ENCODE assay signal across 11 mouse cellular contexts in the genomic region with DNA sequence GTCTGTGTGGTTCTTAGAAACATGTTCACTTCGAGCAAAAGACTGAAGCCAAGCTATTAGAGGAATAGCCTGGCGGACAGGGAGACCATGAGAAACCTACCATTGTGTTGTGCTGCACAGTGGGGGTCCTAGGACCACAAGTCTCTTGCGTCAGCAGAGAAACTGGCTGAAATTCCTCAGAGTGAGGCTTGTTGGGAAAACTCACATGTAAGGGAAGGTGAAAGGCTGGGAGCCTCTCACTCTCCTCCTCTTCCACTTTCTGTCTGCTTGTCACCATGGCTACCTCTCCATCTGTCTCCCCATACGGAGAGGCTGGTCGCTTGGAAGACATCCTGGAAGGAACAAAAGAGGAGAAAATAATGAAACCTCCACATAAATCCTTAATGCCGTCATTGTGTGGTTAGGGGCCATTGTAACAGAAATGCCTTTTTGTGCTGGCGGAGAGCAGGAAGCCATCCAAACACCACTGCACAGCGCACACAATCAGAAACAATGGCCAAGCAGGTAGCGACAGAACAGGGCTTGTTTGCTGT.
DNase-seq lines count a peak whose midpoint lies in the region; ATAC-seq lines count a peak whose summit lies in the region.
"Had no signal": no experiment of that assay in that cellular context is flagged by ENCODE, and none has a peak within 500 bp of the region (broad histone marks: within the 10 kb centered on the region; RNA-seq: fewer than 3 reads in every experiment).

No protein-coding gene starts in this region.

- peaks cover 42% of the 10 kb centered on the region for H3K4me1 ChIP-seq in forebrain, embryonic 15.5 days

- H3K9me3 ChIP-seq in forebrain, embryonic 15.5 days: no peaks in the 10 kb centered on the region

- H3K4me2 ChIP-seq in forebrain, embryonic 15.5 days (replicated peaks): peak overlapping the region; percentile 2

- DNase-seq in frontal cortex, postnatal 36 days (ENCODE audit: low spot score in 2 of 2): peak; percentile 50 to 62
- no peak for DNase-seq in frontal cortex, postnatal 14 days (ENCODE audit: low spot score in 2 of 2)
- peak; percentile 38 to 61 for DNase-seq in left cerebral cortex, adult 18-20 months (ENCODE audit: low spot score in 2 of 2)
- DNase-seq in retina, postnatal 1 day: peak; percentile 55
- DNase-seq in kidney, adult 9 months: no peak
- no peak for DNase-seq in MN1 (ENCODE audit: low spot score)
- no peak for DNase-seq in thymus, postnatal 25 days
- DNase-seq: thymus, postnatal 4 days had no signal

- H3K9ac ChIP-seq in forebrain, embryonic 15.5 days (replicated peaks): 0 out of 2 replicates have a peak overlapping the region, but pooled peaks have one; percentile 23

- H3K27ac ChIP-seq in forebrain, embryonic 15.5 days (replicated peaks): peak overlapping the region; percentile 90
- H3K27ac ChIP-seq: kidney, postnatal 0 days had no signal

- H3K27me3 ChIP-seq in forebrain, embryonic 15.5 days: no peaks in the 10 kb centered on the region

- 8% methylated on average over 9 of the region's 9 CpGs for WGBS in forebrain, embryonic 15.5 days

- peak; percentile 85 for ATAC-seq in forebrain, embryonic 15.5 days (replicated peaks)
- ATAC-seq: activated CD4-positive, CD25-positive, alpha-beta regulatory T cell, adult 4 months had no signal

- peaks cover 8% of the 10 kb centered on the region; the same call in 1 of the 2 replicates for H3K36me3 ChIP-seq in forebrain, embryonic 15.5 days

- no peak overlapping the region for H3K4me3 ChIP-seq in forebrain, embryonic 15.5 days

Comparison
In these comparisons a context has a peak if more than half of its experiments do, and no peak if none do; other contexts are left out.
1. DNase-seq: peak in frontal cortex, postnatal 36 days (2 of 2), left cerebral cortex, adult 18-20 months (2 of 2) and retina, postnatal 1 day (single experiment); none in frontal cortex, postnatal 14 days (0 of 2), kidney, adult 9 months (single experiment), MN1 (single experiment) and thymus, postnatal 25 days (single experiment).